ENCODE assay signal across 8 mouse cellular contexts in the genomic region with DNA sequence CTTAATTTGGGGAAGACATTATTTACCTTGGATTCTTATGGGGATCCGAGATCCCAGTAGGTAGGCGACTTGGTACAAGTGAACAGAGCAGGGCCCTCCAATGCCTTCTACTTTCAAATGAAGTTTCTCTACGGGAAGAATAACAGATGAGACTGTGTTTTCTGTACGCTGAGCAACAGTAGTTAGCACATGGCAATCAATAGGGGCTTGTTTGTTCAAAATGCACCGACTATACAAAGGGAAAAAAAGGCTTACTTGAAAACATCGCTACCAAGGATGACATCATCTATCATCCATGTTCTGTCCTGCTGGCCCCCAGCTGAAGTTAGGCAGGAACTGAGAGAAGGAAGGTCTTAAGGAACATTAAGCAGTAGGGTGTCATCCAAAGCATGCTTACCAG. TPM values are rescaled to one million over a fixed set of nuclear protein-coding genes. Genes with fewer than 3 reads are reported as not detected.
DNase-seq lines count a peak whose midpoint lies in the region; ATAC-seq and TF ChIP-seq lines count a peak whose summit lies in the region.

Gene Selenop, plus strand, starts transcription at position 301 of the 400 bp plus-strand sequence.

- 84% methylated on average over 6 of the region's 6 CpGs for WGBS in heart, adult 2 months
- WGBS in midbrain, embryonic 12.5 days: 90% methylated on average over 6 of the region's 6 CpGs

- H3K79me2 ChIP-seq in heart, adult 2 months (replicated peaks; ENCODE audit: control insufficient read depth, insufficient read depth, low read length): 0 out of 2 replicates have a peak, but pooled peaks cover 1% of the 10 kb centered on the region

- H3K9me3 ChIP-seq in midbrain, embryonic 12.5 days: no peaks in the 10 kb centered on the region

- intact Hi-C loops in heart, adult 2 months (cut with DNase I): no loop called here

- peaks cover 6% of the 10 kb centered on the region for H3K4me1 ChIP-seq in heart, adult 2 months (ENCODE audit: control insufficient read depth, insufficient read depth, low read length)
- peaks cover 8% of the 10 kb centered on the region; the same call in 1 of the 2 replicates for H3K4me1 ChIP-seq in midbrain, embryonic 12.5 days

- no peak for ATAC-seq in common myeloid progenitor, adult 5-6 weeks (replicated peaks; ENCODE audit: low read depth, poor library complexity, severe bottlenecking)
- ATAC-seq in midbrain, embryonic 12.5 days (ENCODE audit: low FRiP score, low read depth): no peak

- H3K4me2 ChIP-seq in midbrain, embryonic 12.5 days (replicated peaks): no peak within 1 kb of the TSS

- no peak for TF ChIP-seq EP300 in heart, adult 2 months (IDR thresholded peaks at IDR 0.05; ENCODE audit: insufficient read depth, low read depth, low read length)

- H3K27ac ChIP-seq in heart, adult 2 months: peak within 1 kb of the TSS; percentile 97
- no peak within 1 kb of the TSS for H3K27ac ChIP-seq in midbrain, embryonic 12.5 days (replicated peaks)

- H3K27me3 ChIP-seq in heart, adult 2 months (ENCODE audit: control insufficient read depth, insufficient read depth, low read length): no peaks in the 10 kb centered on the region
- no peaks in the 10 kb centered on the region for H3K27me3 ChIP-seq in midbrain, embryonic 12.5 days

- no peak for TF ChIP-seq CTCF in heart, adult 2 months (IDR thresholded peaks at IDR 0.05)

- H3K4me3 ChIP-seq in heart, adult 2 months: no peak within 1 kb of the TSS
- H3K4me3 ChIP-seq in midbrain, embryonic 12.5 days: no peak within 1 kb of the TSS

- H3K9ac ChIP-seq in heart, adult 2 months (ENCODE audit: low read depth, low read length): no peak within 1 kb of the TSS
- H3K9ac ChIP-seq in midbrain, embryonic 12.5 days (replicated peaks): no peak within 1 kb of the TSS

- no peak for TF ChIP-seq POLR2A in heart, adult 2 months (IDR thresholded peaks at IDR 0.05; ENCODE audit: insufficient read depth, low read depth, low read length)

- H3K36me3 ChIP-seq in heart, adult 2 months (ENCODE audit: control insufficient read depth, insufficient read depth, low read length): peaks cover 1% of the 10 kb centered on the region; the same call in 1 of the 2 replicates
- no peaks in the 10 kb centered on the region for H3K36me3 ChIP-seq in midbrain, embryonic 12.5 days

- no peak for DNase-seq in layer of hippocampus, adult 18-20 months (ENCODE audit: low spot score in 2 of 2)
- DNase-seq in layer of hippocampus, adult 11-12 months (ENCODE audit: low spot score): no peak
- DNase-seq in heart, adult 2 months: no peak
- DNase-seq in layer of hippocampus, postnatal 10 days (ENCODE audit: low spot score in 2 of 2): no peak
- no peak for DNase-seq in right cerebral cortex, postnatal 10 days (ENCODE audit: low spot score in 2 of 2)
- no peak for DNase-seq in cerebellum, adult 18-20 months

RNA-seq across cellular contexts. Expression of gene Selenop, which starts in this region (rescaled TPM):
- total RNA-seq in layer of hippocampus, adult 18-20 months (2021): 100 to 1,000 TPM; 302 to 350 TPM
- 103 and 104 TPM in 2 replicates for total RNA-seq in common myeloid progenitor, adult 5-6 weeks (2017)
- total RNA-seq in heart, adult 2 months (2021): 100 to 1,000 TPM; 319 to 351 TPM
- 166 and 233 TPM in 2 replicates for polyA plus RNA-seq in heart, adult 2 months (2012; rRNA removed)
- total RNA-seq in layer of hippocampus, postnatal 10 days (2021): 100 to 1,000 TPM; 230 to 263 TPM
- polyA plus RNA-seq in midbrain, embryonic 12.5 days (2016; fragmentation: Nextera tagmentation; extraction: Ambion mirVana): 77.3 and 86.8 TPM in 2 replicates
